Mouse (Mus musculus) lung, adult 2 months (tissue): ENCODE measurements around the gene Ldb3.

Source experiments
- CTCF ChIP-seq: fragments of 200-500 bp; IDR thresholded peaks from 2 replicates; pipeline ENCODE4 v1.5.1; 2011; ENCODE audit warnings: mild to moderate bottlenecking, low read length, control low read depth; ENCODE audit not compliant: insufficient read depth
- POLR2A ChIP-seq: fragments of 200-500 bp; IDR thresholded peaks from 2 replicates; pipeline ENCODE4 v1.6.1; 2011; ENCODE audit warnings: low read depth, mild to moderate bottlenecking, control low read depth, low read length, borderline replicate concordance; ENCODE audit errors: extremely low read depth

DNA sequence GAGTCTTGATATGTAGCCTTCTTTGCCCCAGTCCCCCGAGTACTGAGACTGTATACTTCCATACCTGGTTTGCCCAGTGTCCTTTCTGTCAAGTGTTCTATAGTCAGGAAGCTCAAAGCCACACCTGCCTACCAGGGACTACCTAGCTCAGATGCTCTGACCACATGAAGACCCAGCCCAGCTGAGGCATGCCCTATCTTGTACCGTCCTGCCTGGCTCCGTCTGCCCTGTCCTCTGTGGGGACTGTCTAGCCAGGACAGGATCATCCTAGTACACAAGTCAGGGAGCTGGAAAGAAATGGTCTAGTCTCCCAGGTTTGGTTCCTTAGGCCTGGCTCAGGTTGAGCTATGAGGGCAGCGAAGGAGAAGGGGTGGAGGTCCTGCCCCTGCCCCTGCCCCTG, 19.9 kb downstream of the Ldb3 start:
- TF ChIP-seq CTCF (no peak), POLR2A (no peak)
